Mouse (Mus musculus): ENCODE results near the gene Lyz2. TPM values are rescaled to one million over a fixed set of nuclear protein-coding genes. Genes with fewer than 3 reads are reported as not detected.
"Not testable (repeated sequence)": the region's sequence is repeated elsewhere in the genome, so short reads cannot be mapped to it uniquely, and the experiment has no call there.

Gene Lyz2
- polyA plus RNA-seq, 1 experiment from 2014 or later: 207 TPM

DNA sequence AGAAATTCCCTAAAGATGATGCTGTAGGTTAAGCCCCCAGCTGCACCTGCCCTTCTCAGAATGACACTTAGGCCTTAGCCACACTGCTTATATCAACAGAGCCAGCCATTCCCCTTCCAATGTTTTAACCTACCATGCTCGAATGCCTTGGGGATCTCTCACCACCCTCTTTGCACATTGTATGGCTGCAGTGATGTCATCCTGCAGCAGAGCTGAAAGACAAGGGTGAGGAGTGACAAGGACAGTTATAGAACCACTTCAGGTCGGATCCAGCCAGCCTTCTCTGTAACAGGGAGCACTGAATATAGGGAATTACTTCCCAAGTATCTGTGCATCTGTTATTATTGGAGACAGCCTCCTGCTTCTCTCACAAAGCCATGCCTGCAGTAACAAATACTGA is 3.6 kb downstream of the Lyz2 start:
- not testable (repeated sequence) for ATAC-seq (ENCODE audit: low read depth); H3K27ac ChIP-seq (ENCODE audit: low read length); H3K36me3 ChIP-seq (ENCODE audit: control insufficient read depth, insufficient read depth, low read length); H3K9me3 ChIP-seq (ENCODE audit: control insufficient read depth, low read length); H3K27me3 ChIP-seq (ENCODE audit: control insufficient read depth, insufficient read depth, low read depth, low read length); H3K4me1 ChIP-seq (replicated peaks; ENCODE audit: control insufficient read depth, insufficient read depth, low read length); H3K9ac ChIP-seq (ENCODE audit: low read length); H3K4me3 ChIP-seq (ENCODE audit: low read length); H3K4me2 ChIP-seq (ENCODE audit: low read depth, low read length)
- WGBS: 41% methylated on average over 2 of the region's 2 CpGs

DNA sequence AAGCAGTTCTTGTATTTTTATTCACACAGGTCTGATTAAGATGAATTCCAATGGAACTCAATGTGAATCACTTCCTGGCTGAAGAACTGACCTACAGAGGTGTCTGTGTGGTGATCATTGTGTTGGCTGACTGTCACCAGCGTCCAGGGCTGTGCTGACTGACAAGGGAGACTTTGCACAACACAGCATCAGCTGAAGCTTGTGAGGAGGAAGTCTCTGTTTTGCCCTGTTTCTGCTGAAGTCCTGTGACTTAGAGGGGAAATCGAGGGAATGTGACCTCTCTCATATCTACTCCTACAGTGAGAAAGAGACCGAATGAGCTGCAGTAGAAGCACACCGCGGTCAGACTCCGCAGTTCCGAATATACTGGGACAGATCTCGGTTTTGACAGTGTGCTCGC is 4.3 kb downstream of the Lyz2 start:
- H3K36me3 ChIP-seq (ENCODE audit: control insufficient read depth, insufficient read depth, low read length); H3K4me1 ChIP-seq (replicated peaks; ENCODE audit: control insufficient read depth, insufficient read depth, low read length); ATAC-seq (ENCODE audit: low read depth); H3K9me3 ChIP-seq (ENCODE audit: control insufficient read depth, low read length); H3K27me3 ChIP-seq (ENCODE audit: control insufficient read depth, insufficient read depth, low read depth, low read length); H3K4me3 ChIP-seq (ENCODE audit: low read length); H3K27ac ChIP-seq (ENCODE audit: low read length); H3K4me2 ChIP-seq (ENCODE audit: low read depth, low read length); H3K9ac ChIP-seq (ENCODE audit: low read length): not testable (repeated sequence)
- WGBS: 74% methylated on average over 9 of the region's 9 CpGs

DNA sequence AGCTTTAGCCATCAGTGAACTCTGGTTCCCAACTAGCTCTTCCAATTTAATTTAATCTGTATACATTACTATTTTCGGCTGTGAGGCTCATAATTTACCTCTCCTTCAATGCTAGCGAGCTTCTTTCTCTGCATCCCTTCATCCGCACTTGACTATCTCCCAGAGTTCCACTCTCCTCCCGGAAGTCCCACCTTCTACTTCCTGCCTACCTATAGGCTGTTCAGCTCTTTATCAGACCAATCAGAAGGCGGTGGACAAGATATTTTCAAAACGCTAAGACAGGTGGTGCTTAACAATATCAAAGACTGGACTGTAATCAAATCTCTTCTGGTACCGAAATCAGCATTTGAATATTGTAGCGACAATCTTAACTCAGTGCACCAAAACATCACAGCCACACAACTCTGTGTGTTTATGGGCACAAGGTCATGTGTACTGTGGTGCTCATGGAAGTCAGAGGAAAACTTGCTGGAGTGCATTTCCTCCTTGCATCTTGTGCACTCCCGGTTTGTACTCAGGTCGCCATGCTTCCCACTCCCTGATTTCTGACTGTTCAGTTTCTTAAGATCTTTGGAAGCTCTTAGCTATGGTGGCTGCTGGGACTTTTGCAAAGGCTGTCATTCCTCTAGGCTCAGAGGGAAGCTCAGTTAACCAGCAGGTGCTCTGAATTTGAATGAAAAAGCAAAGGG is 6.3 kb downstream of the Lyz2 start:
- no peaks in the 10 kb centered on the region for H3K9me3 ChIP-seq (ENCODE audit: control insufficient read depth, low read length)

DNA sequence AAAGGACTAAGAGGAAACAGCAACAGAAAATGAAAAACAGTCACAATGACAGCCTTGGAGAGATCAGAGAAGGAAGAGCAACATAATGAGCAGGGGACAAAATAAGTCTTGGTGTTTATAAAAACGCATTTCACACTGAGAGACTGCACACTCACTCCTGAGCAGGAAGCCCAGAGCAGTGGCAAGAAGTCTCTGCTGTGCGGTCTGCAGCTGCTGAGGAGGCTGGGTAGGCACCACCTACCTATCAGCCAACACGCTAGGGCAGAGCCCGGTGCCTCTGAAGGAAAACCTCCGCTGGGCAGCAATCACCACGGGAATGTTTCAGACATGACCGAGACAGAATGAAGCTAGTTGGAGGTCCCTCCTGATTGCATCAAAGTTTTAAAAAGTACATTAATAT is 7.5 kb downstream of the Lyz2 start:
- not testable (repeated sequence) for H3K27me3 ChIP-seq (ENCODE audit: control insufficient read depth, insufficient read depth, low read depth, low read length); H3K4me1 ChIP-seq (replicated peaks; ENCODE audit: control insufficient read depth, insufficient read depth, low read length); H3K9ac ChIP-seq (ENCODE audit: low read length); H3K4me3 ChIP-seq (ENCODE audit: low read length); H3K36me3 ChIP-seq (ENCODE audit: control insufficient read depth, insufficient read depth, low read length); H3K4me2 ChIP-seq (ENCODE audit: low read depth, low read length); ATAC-seq (ENCODE audit: low read depth); H3K27ac ChIP-seq (ENCODE audit: low read length); H3K9me3 ChIP-seq (ENCODE audit: control insufficient read depth, low read length)
- WGBS: 65% methylated on average over 2 of the region's 7 CpGs

More for the DNA sequence above, 6.3 kb downstream of the Lyz2 start:
- Histone ChIP-seq H3K4me2 (ENCODE audit: low read depth, low read length) (no peak overlapping the region), H3K27me3 (ENCODE audit: control insufficient read depth, insufficient read depth, low read depth, low read length) (no peaks in the 10 kb centered on the region), H3K4me3 (ENCODE audit: low read length) (no peak overlapping the region), H3K4me1 (replicated peaks; ENCODE audit: control insufficient read depth, insufficient read depth, low read length) (no peaks in the 10 kb centered on the region), H3K27ac (ENCODE audit: low read length) (no peak overlapping the region), H3K36me3 (ENCODE audit: control insufficient read depth, insufficient read depth, low read length) (no peaks in the 10 kb centered on the region), H3K9ac (ENCODE audit: low read length) (no peak overlapping the region)
- no peak for ATAC-seq (ENCODE audit: low read depth)
- 80% methylated on average over 10 of the region's 10 CpGs for WGBS

DNA sequence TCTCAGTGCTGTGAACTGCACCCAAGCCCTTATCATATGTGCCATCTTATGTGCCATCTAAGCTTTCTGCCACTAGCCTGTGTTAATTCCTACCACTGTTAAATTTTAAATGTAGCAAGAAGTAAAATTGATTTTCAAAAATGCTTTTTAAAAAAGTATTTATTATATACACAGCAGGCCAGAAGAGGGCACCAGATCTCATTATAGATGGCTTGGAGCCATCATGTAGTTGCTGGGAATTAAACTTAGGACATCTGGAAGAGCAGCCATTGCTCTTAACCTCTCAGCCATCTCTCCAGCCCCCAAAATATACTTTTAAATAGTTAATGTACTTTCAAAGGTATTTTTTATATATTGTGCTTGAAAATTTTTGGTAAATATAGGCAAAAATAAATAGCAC is 10.1 kb downstream of the Lyz2 start:
- H3K4me3 ChIP-seq (ENCODE audit: low read length): no peak overlapping the region
- H3K27me3 ChIP-seq (ENCODE audit: control insufficient read depth, insufficient read depth, low read depth, low read length): no peaks in the 10 kb centered on the region
- no peak overlapping the region for H3K27ac ChIP-seq (ENCODE audit: low read length)
- H3K4me2 ChIP-seq (ENCODE audit: low read depth, low read length): no peak overlapping the region
- H3K4me1 ChIP-seq (replicated peaks; ENCODE audit: control insufficient read depth, insufficient read depth, low read length): no peaks in the 10 kb centered on the region
- no peaks in the 10 kb centered on the region for H3K36me3 ChIP-seq (ENCODE audit: control insufficient read depth, insufficient read depth, low read length)
- ATAC-seq (ENCODE audit: low read depth): no peak
- no peaks in the 10 kb centered on the region for H3K9me3 ChIP-seq (ENCODE audit: control insufficient read depth, low read length)
- H3K9ac ChIP-seq (ENCODE audit: low read length): no peak overlapping the region

DNA sequence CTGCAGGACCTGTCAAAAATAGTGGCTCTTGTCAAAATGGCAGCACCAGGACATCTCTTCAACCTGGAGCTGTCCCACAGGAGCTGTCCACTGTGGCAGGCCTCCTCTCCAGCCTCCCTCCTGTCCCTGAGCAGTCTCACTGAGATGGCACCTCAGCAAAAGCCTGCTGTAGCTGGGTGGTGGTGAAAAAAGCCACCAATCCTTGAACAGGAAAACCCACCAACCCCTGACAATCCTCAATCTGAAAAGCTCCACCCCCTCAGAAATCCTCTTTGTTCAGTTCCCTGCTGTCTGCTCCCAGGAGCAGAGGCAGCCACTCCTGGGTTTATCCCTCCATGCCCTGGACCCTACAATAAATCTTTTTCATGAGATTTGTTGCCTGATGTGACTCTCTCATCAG is 22.3 kb downstream of the Lyz2 start:
- Histone ChIP-seq H3K27ac (ENCODE audit: low read length) (no peak overlapping the region), H3K4me1 (replicated peaks; ENCODE audit: control insufficient read depth, insufficient read depth, low read length) (no peaks in the 10 kb centered on the region), H3K36me3 (ENCODE audit: control insufficient read depth, insufficient read depth, low read length) (no peaks in the 10 kb centered on the region), H3K9ac (ENCODE audit: low read length) (no peak overlapping the region), H3K9me3 (ENCODE audit: control insufficient read depth, low read length) (no peaks in the 10 kb centered on the region), H3K27me3 (ENCODE audit: control insufficient read depth, insufficient read depth, low read depth, low read length) (no peaks in the 10 kb centered on the region), H3K4me2 (ENCODE audit: low read depth, low read length) (no peak overlapping the region), H3K4me3 (ENCODE audit: low read length) (no peak overlapping the region)
- ATAC-seq (ENCODE audit: low read depth): no peak

DNA sequence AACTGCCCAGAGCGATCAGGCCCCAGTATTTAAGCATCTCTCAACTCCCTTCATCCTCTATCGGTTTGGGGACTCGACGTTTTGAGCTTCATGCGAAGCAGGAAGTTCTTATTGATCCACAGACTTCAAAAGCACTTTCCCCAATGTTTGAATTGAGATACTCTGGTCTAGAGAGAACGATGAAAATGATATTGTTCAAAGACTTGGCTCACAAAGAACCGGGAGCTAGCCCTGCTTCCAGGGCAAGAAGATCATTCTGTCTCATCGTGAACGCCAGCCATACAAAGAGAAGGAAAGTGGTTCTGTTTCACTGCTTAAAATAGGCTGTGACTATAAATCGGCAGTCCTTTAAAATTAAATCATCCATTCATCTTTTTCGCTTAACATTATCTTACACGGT is 43.5 kb downstream of the Lyz2 start, which contains the start of gene 9530003J23Rik:
Gene 9530003J23Rik, minus strand, starts transcription at position 101 of the 400 bp plus-strand sequence.
- Histone ChIP-seq H3K4me2 (ENCODE audit: low read depth, low read length) (no peak within 1 kb of the TSS), H3K27ac (ENCODE audit: low read length) (no peak within 1 kb of the TSS), H3K9me3 (ENCODE audit: control insufficient read depth, low read length) (no peaks in the 10 kb centered on the region), H3K4me1 (replicated peaks; ENCODE audit: control insufficient read depth, insufficient read depth, low read length) (no peaks in the 10 kb centered on the region), H3K27me3 (ENCODE audit: control insufficient read depth, insufficient read depth, low read depth, low read length) (no peaks in the 10 kb centered on the region), H3K9ac (ENCODE audit: low read length) (no peak within 1 kb of the TSS), H3K36me3 (ENCODE audit: control insufficient read depth, insufficient read depth, low read length) (no peaks in the 10 kb centered on the region), H3K4me3 (ENCODE audit: low read length) (no peak within 1 kb of the TSS)
- 76% methylated on average over 12 of the region's 12 CpGs for WGBS
- no peak for ATAC-seq (ENCODE audit: low read depth)

DNA sequence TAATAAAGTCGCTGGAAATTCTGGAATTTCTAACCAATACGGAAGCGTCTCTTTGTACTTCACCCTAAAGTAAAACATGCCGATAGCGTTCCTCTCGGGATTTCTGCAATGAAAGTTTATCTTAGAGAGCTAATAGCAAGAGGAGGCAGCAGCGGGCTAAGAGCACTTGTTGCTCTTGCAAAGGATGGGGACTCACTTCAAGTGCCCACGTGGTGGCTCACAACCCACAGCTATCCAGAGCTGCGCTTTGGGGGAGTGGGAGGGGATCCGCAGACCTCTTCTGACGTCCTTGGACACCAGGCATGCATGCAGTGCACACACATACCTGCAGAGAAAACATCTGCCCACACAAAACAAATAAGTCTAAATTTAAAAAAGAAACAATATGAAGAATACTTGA is 46.3 kb downstream of the Lyz2 start:
- H3K27ac ChIP-seq (ENCODE audit: low read length): peak overlapping the region; percentile 13
- H3K9me3 ChIP-seq (ENCODE audit: control insufficient read depth, low read length): no peaks in the 10 kb centered on the region
- ATAC-seq (ENCODE audit: low read depth): peak; percentile 91
- H3K9ac ChIP-seq (ENCODE audit: low read length): no peak overlapping the region
- peak overlapping the region; percentile 39 for H3K4me2 ChIP-seq (ENCODE audit: low read depth, low read length)
- WGBS: 26% methylated on average over 11 of the region's 11 CpGs
- H3K4me1 ChIP-seq (replicated peaks; ENCODE audit: control insufficient read depth, insufficient read depth, low read length): no peaks in the 10 kb centered on the region
- no peaks in the 10 kb centered on the region for H3K27me3 ChIP-seq (ENCODE audit: control insufficient read depth, insufficient read depth, low read depth, low read length)
- peak overlapping the region; percentile 16; the same call in 1 of the 2 replicates for H3K4me3 ChIP-seq (ENCODE audit: low read length)
- no peaks in the 10 kb centered on the region for H3K36me3 ChIP-seq (ENCODE audit: control insufficient read depth, insufficient read depth, low read length)

DNA sequence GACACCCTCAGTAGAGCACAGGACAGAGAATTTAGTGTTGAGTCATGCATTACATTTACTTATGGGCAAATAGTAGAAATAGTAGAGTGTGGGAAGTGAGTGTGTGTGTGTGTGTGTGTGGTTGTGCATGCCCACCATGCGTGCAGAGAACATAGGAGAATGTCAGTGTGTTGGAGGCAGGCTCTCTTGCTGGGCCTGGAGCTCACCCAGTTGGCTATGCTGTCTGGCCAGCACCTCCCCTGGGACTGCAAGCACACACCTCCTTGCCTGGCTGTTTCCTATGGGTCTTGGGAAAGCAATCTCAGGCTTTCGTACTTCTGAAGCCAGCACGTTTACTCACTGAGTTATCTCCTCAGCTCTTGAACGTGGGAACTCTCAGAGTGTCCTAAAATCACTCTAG is 47.3 kb downstream of the Lyz2 start:
- H3K4me1 ChIP-seq (replicated peaks; ENCODE audit: control insufficient read depth, insufficient read depth, low read length): no peaks in the 10 kb centered on the region
- peak; percentile 62 for ATAC-seq (ENCODE audit: low read depth)
- no peak overlapping the region; the same call in 1 of the 2 replicates for H3K4me2 ChIP-seq (ENCODE audit: low read depth, low read length)
- H3K4me3 ChIP-seq (ENCODE audit: low read length): no peak overlapping the region
- H3K36me3 ChIP-seq (ENCODE audit: control insufficient read depth, insufficient read depth, low read length): no peaks in the 10 kb centered on the region
- no peaks in the 10 kb centered on the region for H3K9me3 ChIP-seq (ENCODE audit: control insufficient read depth, low read length)
- H3K27me3 ChIP-seq (ENCODE audit: control insufficient read depth, insufficient read depth, low read depth, low read length): no peaks in the 10 kb centered on the region
- H3K9ac ChIP-seq (ENCODE audit: low read length): no peak overlapping the region
- H3K27ac ChIP-seq (ENCODE audit: low read length): peak overlapping the region; percentile 13
- WGBS: 33% methylated on average over 4 of the region's 4 CpGs

DNA sequence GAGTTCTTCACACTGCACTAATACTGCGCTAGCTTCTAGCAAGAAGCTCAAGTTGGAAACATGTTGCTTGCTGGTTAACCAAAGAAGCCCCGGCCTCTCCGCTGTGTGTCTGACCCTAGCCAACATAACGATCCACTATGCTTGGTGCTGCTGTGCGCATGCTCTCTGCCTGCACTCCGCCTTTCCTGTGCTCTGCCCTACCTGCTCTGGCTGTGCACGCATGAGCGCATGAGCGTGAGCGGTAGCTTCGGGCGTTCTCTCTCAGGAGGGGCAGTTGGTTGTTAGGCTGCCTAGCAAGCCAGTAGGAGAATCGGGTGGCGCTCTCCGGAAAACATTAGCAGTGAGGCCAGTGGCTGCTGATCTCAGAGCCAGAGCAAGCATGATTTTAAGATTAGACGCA is 52.3 kb downstream of the Lyz2 start:
- no peak for ATAC-seq (ENCODE audit: low read depth)
- Histone ChIP-seq H3K27me3 (ENCODE audit: control insufficient read depth, insufficient read depth, low read depth, low read length) (no peaks in the 10 kb centered on the region), H3K27ac (ENCODE audit: low read length) (no peak overlapping the region), H3K4me2 (ENCODE audit: low read depth, low read length) (no peak overlapping the region), H3K4me1 (replicated peaks; ENCODE audit: control insufficient read depth, insufficient read depth, low read length) (0 out of 2 replicates have a peak, but pooled peaks cover under 1% of the 10 kb centered on the region), H3K9me3 (ENCODE audit: control insufficient read depth, low read length) (no peaks in the 10 kb centered on the region), H3K36me3 (ENCODE audit: control insufficient read depth, insufficient read depth, low read length) (no peaks in the 10 kb centered on the region), H3K9ac (ENCODE audit: low read length) (no peak overlapping the region), H3K4me3 (ENCODE audit: low read length) (no peak overlapping the region)
- 74% methylated on average over 16 of the region's 16 CpGs for WGBS
